Mouse (Mus musculus): Measurements from ENCODE around the gene Gm49358.

The Gm49358 gene

DNA sequence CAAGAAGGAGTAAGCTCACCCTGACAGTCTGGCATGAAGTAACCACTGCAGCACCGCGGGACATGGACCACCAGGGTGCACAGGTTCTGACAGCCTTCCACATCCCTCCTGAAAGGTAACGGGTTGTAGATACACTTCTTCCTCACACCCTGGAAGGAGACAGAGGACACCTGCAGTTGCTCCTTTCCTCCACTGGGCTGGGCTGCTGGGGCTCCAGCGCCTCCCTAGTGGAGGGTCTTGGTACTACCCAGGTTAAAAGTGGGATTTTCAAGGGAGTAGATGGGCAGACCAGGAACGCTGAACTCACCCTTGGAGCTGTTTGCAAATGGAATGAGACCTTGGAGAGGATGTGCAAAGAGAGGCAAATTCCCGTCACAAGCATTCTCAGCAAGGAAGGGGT lies 99.7 kb downstream of the Gm49358 start:
- in situ Hi-C loops (cut with MboI) = no loop called here

DNA sequence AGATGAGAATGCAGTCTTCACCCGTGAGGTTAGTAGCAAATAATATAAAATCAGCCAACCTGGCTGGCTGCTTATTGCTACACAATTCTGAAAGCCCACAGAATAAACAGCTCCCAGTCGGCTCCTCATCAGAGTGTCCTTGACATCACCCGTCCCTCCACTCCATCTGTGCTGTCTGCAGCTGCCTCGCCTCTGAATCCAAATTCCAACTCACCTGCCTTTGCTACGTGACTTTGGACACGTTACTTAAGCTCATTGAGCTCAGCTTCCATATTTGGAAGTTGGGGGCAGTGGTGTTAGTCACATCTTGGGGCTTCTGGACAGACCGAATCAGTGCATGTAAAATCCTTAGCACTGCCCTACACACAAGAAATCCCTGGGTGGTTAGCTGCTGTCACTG lies 108.3 kb downstream of the Gm49358 start:
- in situ Hi-C loops (cut with MboI) = no loop called here

DNA sequence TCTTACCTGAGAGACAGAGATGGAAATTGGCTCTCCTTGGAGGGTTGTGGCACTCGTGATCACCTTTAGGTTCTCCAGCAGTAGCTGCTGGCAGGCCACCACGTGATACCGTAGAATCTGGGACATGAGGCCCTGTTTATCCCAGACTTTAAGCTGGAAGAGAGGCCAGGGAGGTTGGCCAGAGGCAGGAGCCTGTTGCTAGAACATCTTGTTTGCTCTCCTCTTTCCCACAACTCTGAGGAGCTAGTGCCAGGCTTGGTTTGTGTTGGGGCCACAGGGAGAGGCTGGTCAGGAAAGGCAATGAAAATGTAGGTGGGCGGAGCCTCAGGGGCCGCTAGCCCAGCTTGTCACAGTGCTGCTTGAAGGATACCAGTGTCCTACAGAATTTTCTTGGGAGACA lies 108.8 kb downstream of the Gm49358 start:
- in situ Hi-C loops (cut with MboI) = no loop called here

DNA sequence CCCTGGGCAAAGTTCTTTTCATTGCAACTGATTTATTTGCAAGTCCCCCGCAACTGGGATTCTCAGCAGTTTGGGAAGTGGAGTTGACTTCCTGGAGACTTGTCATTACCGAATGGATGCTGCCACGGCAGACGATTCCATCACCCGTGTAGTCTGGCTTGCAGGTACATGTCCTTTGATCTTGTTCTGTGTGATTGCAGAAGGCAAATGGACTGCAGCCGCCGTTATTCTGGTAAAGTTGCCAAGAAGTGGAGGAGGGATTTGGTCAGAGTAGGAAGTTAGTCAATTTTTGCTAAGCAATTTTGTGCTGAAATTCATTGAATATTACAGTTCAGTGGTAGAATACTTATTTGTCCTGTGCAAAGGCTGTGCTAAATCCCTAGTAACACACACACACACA lies 114.9 kb downstream of the Gm49358 start:
- in situ Hi-C loops (cut with MboI) = no loop called here

DNA sequence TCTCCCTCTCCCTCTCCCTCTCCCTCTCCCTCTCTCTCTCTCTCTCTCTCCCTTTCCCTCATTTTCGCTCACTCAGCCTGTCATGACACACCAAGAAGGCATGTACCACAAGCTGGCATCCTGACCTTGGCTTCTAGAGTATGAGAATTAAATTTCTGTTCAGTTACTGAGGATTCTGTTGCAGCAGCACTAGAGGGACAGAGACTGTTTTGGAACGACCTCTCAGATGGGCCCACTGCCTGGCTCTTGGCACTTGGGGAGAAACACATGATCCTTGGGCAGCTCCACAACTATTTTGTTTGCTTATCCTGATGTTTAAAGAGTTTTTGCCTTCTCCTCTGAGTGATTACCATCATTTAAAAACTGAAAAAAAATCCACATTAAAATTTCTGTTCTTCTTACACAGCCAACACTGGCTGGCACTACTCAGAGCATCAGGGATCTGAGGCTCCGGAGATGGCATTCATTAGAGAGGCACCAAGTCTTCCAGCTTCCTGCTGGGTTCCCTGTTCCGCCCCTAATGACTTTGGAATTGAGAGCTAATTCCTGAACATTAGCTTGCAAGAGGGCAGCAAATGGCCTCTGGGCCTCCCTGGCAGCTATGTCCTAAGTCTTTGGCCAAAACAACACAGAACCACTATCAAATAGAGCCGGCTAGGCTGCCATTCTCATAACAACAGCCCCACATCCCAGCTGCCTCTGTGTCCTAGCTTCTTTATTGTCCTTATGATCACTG lies 116.5 kb downstream of the Gm49358 start:
- in situ Hi-C loops (cut with MboI) = no loop called here

DNA sequence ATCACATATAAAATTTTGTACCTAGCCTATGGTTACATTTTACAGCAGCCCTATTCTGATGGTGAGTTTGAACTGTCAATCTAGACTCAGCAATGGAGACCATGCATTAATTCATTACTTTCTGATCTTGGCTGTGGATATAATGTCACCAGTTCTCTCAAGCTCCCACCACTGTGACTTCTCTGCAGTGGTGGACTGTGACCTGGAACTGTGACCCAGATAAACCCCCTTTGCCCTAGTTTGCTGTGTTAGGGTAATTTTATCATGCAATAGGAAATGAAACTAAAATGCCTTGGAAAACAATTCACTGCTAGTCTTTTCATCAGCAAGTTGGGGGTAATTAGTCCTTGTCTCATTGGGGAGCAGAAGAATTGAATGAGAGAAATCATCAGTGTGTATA lies 117.7 kb downstream of the Gm49358 start:
- in situ Hi-C loops (cut with MboI) = no loop called here
